Mouse (Mus musculus) stomach, postnatal 0 days (tissue): Measurements from ENCODE around the gene Cntln.

Experiments used
- CTCF ChIP-seq: IDR thresholded peaks from 2 replicates; pipeline ENCODE4 v1.5.1; 2016; ENCODE audit warnings: antibody characterized with exemption, low read depth, mild to moderate bottlenecking, moderate library complexity
- EP300 ChIP-seq: optimal IDR thresholded peaks from 2 replicates; pipeline ENCODE3; 2016; ENCODE audit warnings: antibody characterized with exemption

DNA sequence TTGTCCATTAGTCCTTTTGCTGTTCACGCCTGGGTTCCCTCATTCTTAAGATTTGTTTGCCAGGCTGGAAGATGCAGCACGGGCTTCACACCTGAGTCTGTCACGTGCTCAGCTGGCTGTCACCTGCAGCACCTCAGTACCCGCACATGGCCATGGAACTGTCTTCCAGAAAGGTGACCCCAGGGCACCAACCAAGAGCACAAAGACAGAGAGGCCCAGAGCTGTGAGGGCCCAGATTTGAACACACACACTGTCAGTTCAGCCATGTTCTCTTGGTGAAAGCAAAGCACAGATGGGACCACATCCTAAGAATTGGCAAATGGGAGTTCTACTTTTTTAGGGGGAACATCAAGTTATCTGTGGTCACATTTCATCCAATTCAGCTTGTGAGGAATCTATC lies 211.9 kb downstream of the Cntln start:
- no peak for TF ChIP-seq CTCF
- TF ChIP-seq EP300: no peak
